24 mouse cellular contexts compared by ENCODE assay signal in the genomic region with DNA sequence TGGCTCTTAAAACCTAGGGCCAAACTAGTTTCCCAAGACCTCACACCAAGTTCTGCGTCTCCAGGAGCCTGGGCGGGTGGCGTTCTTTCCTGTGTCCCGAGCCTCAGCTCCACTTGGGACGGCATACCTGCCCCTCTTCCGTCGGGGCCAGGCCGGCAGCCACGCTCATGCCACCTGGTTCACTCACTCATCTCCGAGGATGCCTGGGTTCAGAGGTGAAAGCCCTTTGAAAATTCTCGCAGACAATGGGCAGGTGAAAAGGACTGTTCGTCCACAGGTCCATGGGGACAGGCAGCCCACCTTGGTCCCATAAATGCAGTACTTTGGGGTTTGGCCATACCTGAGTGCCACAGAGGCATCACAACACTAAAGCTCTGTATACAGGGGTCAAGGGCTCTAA. TPM values are rescaled to one million over a fixed set of nuclear protein-coding genes. Genes with fewer than 3 reads are reported as not detected.
DNase-seq lines count a peak whose midpoint lies in the region; ATAC-seq lines count a peak whose summit lies in the region.
"Had no signal": no experiment of that assay in that cellular context is flagged by ENCODE, and none has a peak within 500 bp of the region (broad histone marks: within the 10 kb centered on the region; RNA-seq: fewer than 3 reads in every experiment).

No protein-coding gene starts in this region.

- 86% methylated on average over 12 of the region's 12 CpGs for WGBS in heart, embryonic 15.5 days
- WGBS in lung, embryonic 15.5 days = 87% methylated on average over 12 of the region's 12 CpGs
- 89% methylated on average over 12 of the region's 12 CpGs for WGBS in liver, embryonic 12.5 days (ENCODE audit: insufficient replicate concordance)
- WGBS in forebrain, embryonic 12.5 days = 90% methylated on average over 12 of the region's 12 CpGs

- peaks cover 51% of the 10 kb centered on the region for H3K4me1 ChIP-seq in heart, embryonic 15.5 days (replicated peaks)
- peaks cover 10% of the 10 kb centered on the region for H3K4me1 ChIP-seq in lung, embryonic 15.5 days
- H3K4me1 ChIP-seq in liver, embryonic 12.5 days = peaks cover 14% of the 10 kb centered on the region; the same call in 1 of the 2 replicates
- H3K4me1 ChIP-seq in forebrain, embryonic 12.5 days = peaks cover 5% of the 10 kb centered on the region; the same call in 1 of the 2 replicates
- H3K4me1 ChIP-seq: limb, embryonic 12.5 days; midbrain, embryonic 15.5 days had no signal

- no peak overlapping the region for H3K9ac ChIP-seq in heart, embryonic 15.5 days
- H3K9ac ChIP-seq in lung, embryonic 15.5 days = no peak overlapping the region
- H3K9ac ChIP-seq in liver, embryonic 12.5 days = no peak overlapping the region
- H3K9ac ChIP-seq in forebrain, embryonic 12.5 days = no peak overlapping the region
- H3K9ac ChIP-seq: hindbrain, embryonic 14.5 days; limb, embryonic 12.5 days; lung, embryonic 14.5 days; midbrain, embryonic 15.5 days; neural tube, embryonic 12.5 days had no signal

- ATAC-seq in heart, embryonic 15.5 days (replicated peaks; ENCODE audit: insufficient number of reproducible peaks, insufficient read depth, low FRiP score, low read depth) = no peak
- no peak for ATAC-seq in lung, embryonic 15.5 days (ENCODE audit: borderline replicate concordance, extremely low read depth, low FRiP score, low TSS enrichment)
- no peak for ATAC-seq in liver, embryonic 12.5 days
- ATAC-seq in forebrain, embryonic 12.5 days (ENCODE audit: low FRiP score) = no peak
- ATAC-seq: forebrain, embryonic 16.5 days; inflammation-experienced regulatory T-cells, adult 6 months; midbrain, embryonic 15.5 days; Patski had no signal

- no peak for DNase-seq in heart, postnatal 36 days
- no peak for DNase-seq in lung, postnatal 10 days
- DNase-seq in urinary bladder, postnatal 25 days (ENCODE audit: low spot score) = no peak
- DNase-seq: cerebellum, adult 2 months; gastrocnemius, postnatal 25 days; kidney, adult 8-10 months; kidney, postnatal 14 days; layer of hippocampus, postnatal 36 days; lung, embryonic 14.5 days; lung, postnatal 4 days; retina, postnatal 1 day; right cerebral cortex, postnatal 25 days; thymus, postnatal 14 days had no signal

- H3K4me2 ChIP-seq in heart, embryonic 15.5 days = no peak overlapping the region
- no peak overlapping the region for H3K4me2 ChIP-seq in lung, embryonic 15.5 days
- no peak overlapping the region for H3K4me2 ChIP-seq in liver, embryonic 12.5 days
- H3K4me2 ChIP-seq in forebrain, embryonic 12.5 days = no peak overlapping the region
- H3K4me2 ChIP-seq: hindbrain, embryonic 14.5 days; limb, embryonic 12.5 days; lung, embryonic 14.5 days; midbrain, embryonic 15.5 days; neural tube, embryonic 12.5 days had no signal

- no peaks in the 10 kb centered on the region for H3K27me3 ChIP-seq in heart, embryonic 15.5 days
- H3K27me3 ChIP-seq in lung, embryonic 15.5 days = no peaks in the 10 kb centered on the region
- H3K27me3 ChIP-seq in liver, embryonic 12.5 days (replicated peaks) = no peaks in the 10 kb centered on the region
- no peaks in the 10 kb centered on the region for H3K27me3 ChIP-seq in forebrain, embryonic 12.5 days
- H3K27me3 ChIP-seq: limb, embryonic 12.5 days; midbrain, embryonic 15.5 days; neural tube, embryonic 12.5 days; Patski had no signal

- intact Hi-C loops in heart, postnatal 36 days (cut with DNase I) = no loop called here

- no peak overlapping the region for H3K4me3 ChIP-seq in heart, embryonic 15.5 days
- no peak overlapping the region for H3K4me3 ChIP-seq in lung, embryonic 15.5 days
- no peak overlapping the region for H3K4me3 ChIP-seq in liver, embryonic 12.5 days
- H3K4me3 ChIP-seq in forebrain, embryonic 12.5 days (replicated peaks) = no peak overlapping the region
- H3K4me3 ChIP-seq: limb, embryonic 12.5 days; midbrain, embryonic 15.5 days; neural tube, embryonic 12.5 days had no signal

- no peaks in the 10 kb centered on the region for H3K9me3 ChIP-seq in heart, embryonic 15.5 days (replicated peaks)
- no peaks in the 10 kb centered on the region for H3K9me3 ChIP-seq in lung, embryonic 15.5 days
- H3K9me3 ChIP-seq in liver, embryonic 12.5 days (replicated peaks) = no peaks in the 10 kb centered on the region
- no peaks in the 10 kb centered on the region for H3K9me3 ChIP-seq in forebrain, embryonic 12.5 days
- H3K9me3 ChIP-seq: limb, embryonic 12.5 days; midbrain, embryonic 15.5 days; neural tube, embryonic 12.5 days had no signal

- 0 out of 2 replicates have a peak overlapping the region, but pooled peaks have one; percentile 17 for H3K27ac ChIP-seq in heart, embryonic 15.5 days
- H3K27ac ChIP-seq in lung, embryonic 15.5 days = 0 out of 2 replicates have a peak overlapping the region, but pooled peaks have one; percentile 11
- H3K27ac ChIP-seq in liver, embryonic 12.5 days = peak overlapping the region; percentile 42; the same call in 1 of the 2 replicates
- no peak overlapping the region for H3K27ac ChIP-seq in forebrain, embryonic 12.5 days
- H3K27ac ChIP-seq: limb, embryonic 12.5 days; midbrain, embryonic 15.5 days; neural tube, embryonic 12.5 days had no signal

- peaks cover 99% of the 10 kb centered on the region for H3K36me3 ChIP-seq in heart, embryonic 15.5 days
- H3K36me3 ChIP-seq in lung, embryonic 15.5 days = peaks cover 99% of the 10 kb centered on the region
- H3K36me3 ChIP-seq in liver, embryonic 12.5 days = peaks cover 100% of the 10 kb centered on the region
- peaks cover 99% of the 10 kb centered on the region for H3K36me3 ChIP-seq in forebrain, embryonic 12.5 days (replicated peaks)

RNA-seq across cellular contexts. Expression of gene Stab1, which starts 15.8 kb away (rescaled TPM):
- 43.7 and 46.8 TPM in 2 replicates for polyA plus RNA-seq in heart, embryonic 15.5 days (2015; fragmentation: Nextera tagmentation; extraction: Ambion mirVana)
- total RNA-seq in heart, postnatal 36 days (2021) = 10 to 100 TPM; 66.1 to 85.9 TPM
- polyA plus RNA-seq in lung, embryonic 15.5 days (2015; fragmentation: Nextera tagmentation; extraction: Ambion mirVana) = 45.3 and 53.6 TPM in 2 replicates
- polyA plus RNA-seq in liver, embryonic 12.5 days (2016; fragmentation: Nextera tagmentation; extraction: Ambion mirVana) = 27.4 and 28.0 TPM in 2 replicates
- polyA plus RNA-seq in forebrain, embryonic 12.5 days (2016; fragmentation: Nextera tagmentation; extraction: Ambion mirVana) = 23.1 and 26.1 TPM in 2 replicates

RNA-seq across cellular contexts. Expression of gene Tnnc1, which starts 23.9 kb away (rescaled TPM):
- 3,799 and 4,649 TPM in 2 replicates for polyA plus RNA-seq in heart, embryonic 15.5 days (2015; fragmentation: Nextera tagmentation; extraction: Ambion mirVana)
- total RNA-seq in heart, postnatal 36 days (2021) = 1,000 to 10,000 TPM; 4,706 to 5,436 TPM
- polyA plus RNA-seq in lung, embryonic 15.5 days (2015; fragmentation: Nextera tagmentation; extraction: Ambion mirVana) = 91.8 and 115 TPM in 2 replicates
- polyA plus RNA-seq in liver, embryonic 12.5 days (2016; fragmentation: Nextera tagmentation; extraction: Ambion mirVana) = 10.8 and 11.5 TPM in 2 replicates
- 1.6 and 2.1 TPM in 2 replicates for polyA plus RNA-seq in forebrain, embryonic 12.5 days (2016; fragmentation: Nextera tagmentation; extraction: Ambion mirVana)
- polyA plus RNA-seq: inflammation-experienced regulatory T-cells, adult 6 months had no signal

RNA-seq across cellular contexts. Expression of gene Nisch, which starts 32.6 kb away (rescaled TPM):
- polyA plus RNA-seq in heart, embryonic 15.5 days (2015; fragmentation: Nextera tagmentation; extraction: Ambion mirVana) = 287 and 381 TPM in 2 replicates
- 100 to 1,000 TPM; 128 to 143 TPM for total RNA-seq in heart, postnatal 36 days (2021)
- polyA plus RNA-seq in lung, embryonic 15.5 days (2015; fragmentation: Nextera tagmentation; extraction: Ambion mirVana) = 387 and 413 TPM in 2 replicates
- 145 and 151 TPM in 2 replicates for polyA plus RNA-seq in liver, embryonic 12.5 days (2016; fragmentation: Nextera tagmentation; extraction: Ambion mirVana)
- polyA plus RNA-seq in forebrain, embryonic 12.5 days (2016; fragmentation: Nextera tagmentation; extraction: Ambion mirVana) = 439 and 446 TPM in 2 replicates

RNA-seq across cellular contexts. Expression of gene Sema3g, which starts 33.5 kb away (rescaled TPM):
- 0.60 and 0.83 TPM in 2 replicates for polyA plus RNA-seq in heart, embryonic 15.5 days (2015; fragmentation: Nextera tagmentation; extraction: Ambion mirVana)
- 10 to 100 TPM; 14.2 to 18.3 TPM for total RNA-seq in heart, postnatal 36 days (2021)
- 2.1 and 2.5 TPM in 2 replicates for polyA plus RNA-seq in lung, embryonic 15.5 days (2015; fragmentation: Nextera tagmentation; extraction: Ambion mirVana)
- polyA plus RNA-seq in liver, embryonic 12.5 days (2016; fragmentation: Nextera tagmentation; extraction: Ambion mirVana) = 0.04 and 0.18 TPM in 2 replicates
- polyA plus RNA-seq in forebrain, embryonic 12.5 days (2016; fragmentation: Nextera tagmentation; extraction: Ambion mirVana) = 0.86 and 0.93 TPM in 2 replicates
- polyA plus RNA-seq: inflammation-experienced regulatory T-cells, adult 6 months had no signal

RNA-seq across cellular contexts. Expression of gene Nt5dc2, which starts 53.3 kb away (rescaled TPM):
- polyA plus RNA-seq in heart, embryonic 15.5 days (2015; fragmentation: Nextera tagmentation; extraction: Ambion mirVana) = 278 and 339 TPM in 2 replicates
- 10 to 100 TPM; 19.5 to 19.9 TPM for total RNA-seq in heart, postnatal 36 days (2021)
- 451 and 472 TPM in 2 replicates for polyA plus RNA-seq in lung, embryonic 15.5 days (2015; fragmentation: Nextera tagmentation; extraction: Ambion mirVana)
- 298 and 306 TPM in 2 replicates for polyA plus RNA-seq in liver, embryonic 12.5 days (2016; fragmentation: Nextera tagmentation; extraction: Ambion mirVana)
- 406 and 410 TPM in 2 replicates for polyA plus RNA-seq in forebrain, embryonic 12.5 days (2016; fragmentation: Nextera tagmentation; extraction: Ambion mirVana)
- polyA plus RNA-seq: inflammation-experienced regulatory T-cells, adult 6 months had no signal

Comparison
In these comparisons a context has a peak if more than half of its experiments do, and no peak if none do; other contexts are left out.
1. RNA of gene Tnnc1, which starts 23.9 kb away (polyA plus RNA-seq): 3,799 to 4,649 TPM in heart, embryonic 15.5 days; 91.8 to 115 TPM in lung, embryonic 15.5 days, 10.8 to 11.5 TPM in liver, embryonic 12.5 days and 1.6 to 2.1 TPM in forebrain, embryonic 12.5 days; every median in the first group is over 10 times any median in the second.